Mouse (Mus musculus) heart, embryonic 12.5 days (tissue): ENCODE data around the gene Mettl26. TPM values are rescaled to one million over a fixed set of nuclear protein-coding genes. Genes with fewer than 3 reads are reported as not detected.

Experiments
- ATAC-seq: fragments of 200-750 bp; cut with Nextera tagmentation; 2 replicates; pipeline ENCODE4 v1.8.0; 2017; ENCODE audit warnings: moderate TSS enrichment, moderate library complexity; ENCODE audit not compliant: insufficient number of reproducible peaks, low FRiP score
- H3K27ac ChIP-seq: fragments of 300-500 bp; sonication (generic); 2 replicates; pipeline ENCODE4 v1.5.1; 2016; ENCODE audit warnings: mild to moderate bottlenecking, moderate library complexity; ENCODE audit not compliant: poor library complexity, severe bottlenecking
- H3K27me3 ChIP-seq: fragments of 300-500 bp; sonication (generic); replicated peaks from 2 replicates; pipeline ENCODE4 v1.6.1; 2016; ENCODE audit warnings: mild to moderate bottlenecking, moderate library complexity
- H3K36me3 ChIP-seq: fragments of 300-500 bp; sonication (generic); 2 replicates; pipeline ENCODE4 v1.6.1; 2016; ENCODE audit warnings: mild to moderate bottlenecking, moderate library complexity
- H3K4me1 ChIP-seq: fragments of 300-500 bp; sonication (generic); replicated peaks from 2 replicates; pipeline ENCODE4 v1.6.1; 2016; ENCODE audit warnings: mild to moderate bottlenecking
- H3K4me2 ChIP-seq: fragments of 300-500 bp; sonication (generic); 2 replicates; pipeline ENCODE4 v1.6.1; 2016; ENCODE audit warnings: mild to moderate bottlenecking, moderate library complexity
- H3K4me3 ChIP-seq: fragments of 300-500 bp; sonication (generic); 2 replicates; pipeline ENCODE4 v1.5.1; 2016; ENCODE audit warnings: mild to moderate bottlenecking
- H3K9ac ChIP-seq: fragments of 300-500 bp; sonication (generic); 2 replicates; pipeline ENCODE4 v1.6.1; 2016; ENCODE audit warnings: mild to moderate bottlenecking, moderate library complexity
- H3K9me3 ChIP-seq: fragments of 300-500 bp; sonication (generic); replicated peaks from 2 replicates; pipeline ENCODE4 v1.6.1; 2016; ENCODE audit warnings: mild to moderate bottlenecking, moderate library complexity
- WGBS: fragments of 180-500 bp; shearing (Covaris S2); methylation state at CpG from one replicate; pipeline ENCODE4 v1.1.7; 2016; 5-methylcytosine and 5-hydroxymethylcytosine counted together
- polyA plus RNA-seq: library from polyadenylated mRNA; unstranded; fragments of >200 nt; fragmentation: Nextera tagmentation; extraction: Ambion mirVana; gene quantifications from 2 replicates; pipeline ENCODE4 v1.2.1, GENCODE M21; 2016

Gene Mettl26
- polyA plus RNA-seq, 1 experiment from 2014 or later, result 36.1 TPM

GRCm38 (mm10) chr17:25872676-25873075 is 2.2 kb upstream of the Mettl26 start:
- no peak overlapping the region for H3K27ac ChIP-seq
- H3K4me2 ChIP-seq, result no peak overlapping the region
- no peaks in the 10 kb centered on the region for H3K27me3 ChIP-seq
- H3K4me1 ChIP-seq, result peaks cover 33% of the 10 kb centered on the region
- no peaks in the 10 kb centered on the region for H3K9me3 ChIP-seq
- H3K4me3 ChIP-seq, result no peak overlapping the region
- 80% methylated on average over 3 of the region's 3 CpGs for WGBS
- peaks cover 2% of the 10 kb centered on the region for H3K36me3 ChIP-seq
- no peak for ATAC-seq
- H3K9ac ChIP-seq, result no peak overlapping the region

- Histone ChIP-seq H3K4me3 (peak overlapping the region; percentile 88), H3K4me2 (peak overlapping the region; percentile 94), H3K27ac (peak overlapping the region; percentile 87; the same call in 1 of the 2 replicates), H3K9me3 (no peaks in the 10 kb centered on the region), H3K36me3 (peaks cover 11% of the 10 kb centered on the region), H3K9ac (peak overlapping the region; percentile 83; the same call in 1 of the 2 replicates), H3K27me3 (no peaks in the 10 kb centered on the region), H3K4me1 (peaks cover 31% of the 10 kb centered on the region)
- ATAC-seq, result no peak
- 75% methylated on average over 11 of the region's 11 CpGs for WGBS
These were observed 1.3 kb upstream of the Mettl26 start for GRCm38 (mm10) chr17:25873405-25874147.

- H3K27ac ChIP-seq, result peak overlapping the region; percentile 87
- no peaks in the 10 kb centered on the region for H3K9me3 ChIP-seq
- peak overlapping the region; percentile 83 for H3K9ac ChIP-seq
- peak overlapping the region; percentile 88 for H3K4me3 ChIP-seq
- peaks cover 17% of the 10 kb centered on the region for H3K36me3 ChIP-seq
- ATAC-seq, result no peak
- no peaks in the 10 kb centered on the region for H3K27me3 ChIP-seq
- H3K4me1 ChIP-seq, result peaks cover 25% of the 10 kb centered on the region
- WGBS, result 9% methylated on average over 14 of the region's 14 CpGs
- peak overlapping the region; percentile 94 for H3K4me2 ChIP-seq
These were observed 640 bp upstream of the Mettl26 start for GRCm38 (mm10) chr17:25874148-25874720.

- ATAC-seq, result peak; percentile 88
- peak overlapping the region; percentile 88 for H3K4me3 ChIP-seq
- peak overlapping the region; percentile 87 for H3K27ac ChIP-seq
- WGBS, result 1% methylated on average over 59 of the region's 59 CpGs
- H3K4me1 ChIP-seq, result peaks cover 30% of the 10 kb centered on the region
- no peaks in the 10 kb centered on the region for H3K9me3 ChIP-seq
- H3K4me2 ChIP-seq, result peak overlapping the region; percentile 94
- H3K27me3 ChIP-seq, result no peaks in the 10 kb centered on the region
- peak overlapping the region; percentile 83 for H3K9ac ChIP-seq
- H3K36me3 ChIP-seq, result peaks cover 22% of the 10 kb centered on the region
These were observed 580 bp downstream of the Mettl26 start for GRCm38 (mm10) chr17:25875171-25876136.

GRCm38 (mm10) chr17:25876347-25876915 is 1.6 kb downstream of the Mettl26 start:
- H3K4me2 ChIP-seq, result peak overlapping the region; percentile 94
- H3K36me3 ChIP-seq, result peaks cover 22% of the 10 kb centered on the region
- H3K27me3 ChIP-seq, result no peaks in the 10 kb centered on the region
- H3K27ac ChIP-seq, result no peak overlapping the region
- peaks cover 39% of the 10 kb centered on the region for H3K4me1 ChIP-seq
- WGBS, result 73% methylated on average over 10 of the region's 10 CpGs
- peak overlapping the region; percentile 83 for H3K9ac ChIP-seq
- peak overlapping the region; percentile 88 for H3K4me3 ChIP-seq
- H3K9me3 ChIP-seq, result no peaks in the 10 kb centered on the region
- ATAC-seq, result no peak

- H3K36me3 ChIP-seq, result peaks cover 23% of the 10 kb centered on the region
- H3K27ac ChIP-seq, result no peak overlapping the region
- no peak overlapping the region for H3K4me3 ChIP-seq
- 73% methylated on average over 3 of the region's 3 CpGs for WGBS
- H3K27me3 ChIP-seq, result no peaks in the 10 kb centered on the region
- ATAC-seq, result no peak
- H3K9me3 ChIP-seq, result no peaks in the 10 kb centered on the region
- H3K9ac ChIP-seq, result no peak overlapping the region
- H3K4me1 ChIP-seq, result peaks cover 44% of the 10 kb centered on the region
- H3K4me2 ChIP-seq, result no peak overlapping the region
These were observed 2.2 kb downstream of the Mettl26 start for GRCm38 (mm10) chr17:25877025-25877424.

GRCm38 (mm10) chr17:25877741-25878610 is 3.1 kb downstream of the Mettl26 start:
- no peak overlapping the region for H3K4me2 ChIP-seq
- peaks cover 51% of the 10 kb centered on the region for H3K4me1 ChIP-seq
- no peak overlapping the region for H3K4me3 ChIP-seq
- 90% methylated on average over 32 of the region's 32 CpGs for WGBS
- peaks cover 32% of the 10 kb centered on the region for H3K36me3 ChIP-seq
- H3K27ac ChIP-seq, result no peak overlapping the region
- ATAC-seq, result no peak
- no peaks in the 10 kb centered on the region for H3K27me3 ChIP-seq
- H3K9me3 ChIP-seq, result no peaks in the 10 kb centered on the region
- no peak overlapping the region for H3K9ac ChIP-seq

- H3K9ac ChIP-seq, result no peak overlapping the region
- no peak overlapping the region for H3K4me2 ChIP-seq
- H3K4me1 ChIP-seq, result peaks cover 51% of the 10 kb centered on the region
- H3K36me3 ChIP-seq, result peaks cover 39% of the 10 kb centered on the region
- H3K27me3 ChIP-seq, result no peaks in the 10 kb centered on the region
- H3K4me3 ChIP-seq, result no peak overlapping the region
- 93% methylated on average over 19 of the region's 19 CpGs for WGBS
- ATAC-seq, result no peak
- H3K9me3 ChIP-seq, result no peaks in the 10 kb centered on the region
- H3K27ac ChIP-seq, result no peak overlapping the region
These were observed 3.8 kb downstream of the Mettl26 start for GRCm38 (mm10) chr17:25878611-25879180.

- Histone ChIP-seq H3K4me2 (no peak overlapping the region), H3K4me3 (no peak overlapping the region), H3K9me3 (no peaks in the 10 kb centered on the region), H3K27me3 (no peaks in the 10 kb centered on the region), H3K4me1 (peaks cover 45% of the 10 kb centered on the region), H3K9ac (no peak overlapping the region), H3K36me3 (peaks cover 45% of the 10 kb centered on the region), H3K27ac (no peak overlapping the region)
- ATAC-seq, result no peak
- 66% methylated on average over 4 of the region's 4 CpGs for WGBS
These were observed 4.4 kb downstream of the Mettl26 start for GRCm38 (mm10) chr17:25879261-25879660.

GRCm38 (mm10) chr17:25879750-25880149 is 4.9 kb downstream of the Mettl26 start:
- H3K4me1 ChIP-seq, result peaks cover 43% of the 10 kb centered on the region
- no peak overlapping the region for H3K27ac ChIP-seq
- H3K9ac ChIP-seq, result no peak overlapping the region; the same call in 1 of the 2 replicates
- no peaks in the 10 kb centered on the region for H3K9me3 ChIP-seq
- peaks cover 49% of the 10 kb centered on the region for H3K36me3 ChIP-seq
- no peak for ATAC-seq
- WGBS, result 86% methylated on average over 8 of the region's 8 CpGs
- no peaks in the 10 kb centered on the region for H3K27me3 ChIP-seq
- no peak overlapping the region for H3K4me2 ChIP-seq
- no peak overlapping the region for H3K4me3 ChIP-seq
